Mouse (Mus musculus): ENCODE measurements around the gene Spc24. TPM values are rescaled to one million over a fixed set of nuclear protein-coding genes. Genes with fewer than 3 reads are reported as not detected.

Spc24 gene
- total RNA-seq, 1 experiment from 2014 or later = 8.0 TPM

DNA sequence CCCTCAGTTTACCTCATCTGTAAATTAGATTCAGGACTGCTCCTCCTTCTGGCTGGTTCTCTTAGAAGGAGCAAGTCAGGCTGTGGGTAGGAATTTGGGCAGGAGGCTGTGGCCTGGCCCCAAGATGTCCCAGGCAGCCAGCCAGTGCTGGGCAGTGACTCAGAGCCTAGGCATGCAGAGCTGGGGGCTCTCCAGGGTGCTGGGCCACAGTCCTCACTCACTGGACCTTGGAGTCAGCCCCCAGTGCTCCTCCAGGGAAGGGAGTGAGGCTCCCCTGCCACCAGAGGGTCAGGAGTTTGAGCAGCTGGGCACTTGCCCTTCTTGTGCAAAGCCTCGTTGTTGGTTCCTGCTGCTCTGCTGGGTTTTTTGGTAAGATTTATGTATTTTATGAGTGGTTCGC lies 6.1 kb downstream of the Spc24 start:
- no peak for ATAC-seq (replicated peaks; ENCODE audit: insufficient number of reproducible peaks, low FRiP score, low TSS enrichment, poor library complexity, severe bottlenecking)

GRCm38 (mm10) chr9:21752252-21752792 lies 7.8 kb downstream of the Spc24 start:
- no peak for ATAC-seq (replicated peaks; ENCODE audit: insufficient number of reproducible peaks, low FRiP score, low TSS enrichment, poor library complexity, severe bottlenecking)

DNA sequence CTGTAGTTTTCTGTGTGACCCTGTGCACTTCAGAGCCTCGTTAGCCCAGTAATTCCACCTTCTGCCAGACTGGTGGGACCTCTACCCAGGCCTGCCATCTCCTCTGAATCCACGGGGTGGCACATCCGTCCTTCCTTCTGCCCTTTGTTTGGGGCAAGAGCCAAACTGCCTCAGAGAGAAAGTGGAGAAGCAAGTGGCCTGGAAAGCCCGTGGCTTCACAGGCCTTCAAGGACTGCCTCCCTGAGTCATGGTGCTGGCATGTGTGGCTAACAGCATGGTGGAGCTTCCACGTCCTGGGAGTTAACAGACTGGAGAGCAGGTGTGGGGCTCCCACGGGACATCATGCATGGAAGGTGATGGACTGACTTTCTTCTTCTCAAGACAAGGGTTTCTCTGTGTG lies 8.8 kb downstream of the Spc24 start:
- ATAC-seq (replicated peaks; ENCODE audit: insufficient number of reproducible peaks, low FRiP score, low TSS enrichment, poor library complexity, severe bottlenecking) = no peak

DNA sequence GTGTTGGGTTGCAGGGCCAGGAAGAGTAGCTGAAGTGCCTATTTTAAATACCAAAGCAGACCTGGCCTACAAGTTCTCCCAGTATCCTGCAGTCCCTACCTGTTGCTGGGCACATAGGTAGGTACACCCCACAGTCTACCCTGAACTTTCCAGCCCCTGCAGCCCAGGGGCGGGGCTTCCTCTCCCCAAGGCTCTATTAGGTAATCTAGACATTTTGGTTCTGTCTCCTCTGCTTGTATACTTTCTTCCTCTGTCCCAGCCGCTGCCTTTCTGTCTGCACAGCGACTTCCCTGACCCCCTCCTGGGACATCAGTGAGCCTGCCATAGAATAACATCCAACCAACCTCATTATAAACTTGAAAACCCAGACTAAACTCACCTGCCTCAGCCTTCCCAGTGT lies 9.7 kb downstream of the Spc24 start:
- ATAC-seq (replicated peaks; ENCODE audit: insufficient number of reproducible peaks, low FRiP score, low TSS enrichment, poor library complexity, severe bottlenecking) = no peak

- ATAC-seq (replicated peaks; ENCODE audit: insufficient number of reproducible peaks, low FRiP score, low TSS enrichment, poor library complexity, severe bottlenecking) = no peak
Observed at GRCm38 (mm10) chr9:21749382-21750118, 10.6 kb downstream of the Spc24 start.

DNA sequence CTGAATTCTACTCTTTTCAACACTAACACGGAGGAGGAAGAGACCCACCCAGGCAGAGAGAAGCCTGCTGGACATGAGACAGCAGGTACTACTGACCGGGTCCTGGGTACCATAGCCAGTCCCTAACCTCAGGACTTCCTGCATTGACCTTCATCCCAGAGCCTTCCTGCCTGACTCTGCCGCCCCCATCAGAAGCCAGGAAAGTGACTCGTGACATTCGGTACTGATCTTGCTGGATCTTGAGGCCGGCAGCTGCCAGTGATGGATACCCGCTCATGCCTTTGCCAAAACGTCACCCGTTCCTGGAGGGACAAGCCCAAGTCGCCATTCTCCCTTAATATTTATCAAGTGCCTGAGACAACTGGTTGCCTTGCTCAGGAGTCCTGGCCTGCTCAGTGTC lies 11.6 kb downstream of the Spc24 start:
- no peak for ATAC-seq (replicated peaks; ENCODE audit: insufficient number of reproducible peaks, low FRiP score, low TSS enrichment, poor library complexity, severe bottlenecking)

GRCm38 (mm10) chr9:21748033-21748432 lies 12.1 kb downstream of the Spc24 start:
- ATAC-seq (replicated peaks; ENCODE audit: insufficient number of reproducible peaks, low FRiP score, low TSS enrichment, poor library complexity, severe bottlenecking) = no peak

GRCm38 (mm10) chr9:21747238-21747774 lies 12.8 kb downstream of the Spc24 start:
- ATAC-seq (replicated peaks; ENCODE audit: insufficient number of reproducible peaks, low FRiP score, low TSS enrichment, poor library complexity, severe bottlenecking) = no peak

- ATAC-seq (replicated peaks; ENCODE audit: insufficient number of reproducible peaks, low FRiP score, low TSS enrichment, poor library complexity, severe bottlenecking) = no peak
Observed at GRCm38 (mm10) chr9:21741514-21741913, 18.6 kb downstream of the Spc24 start.

DNA sequence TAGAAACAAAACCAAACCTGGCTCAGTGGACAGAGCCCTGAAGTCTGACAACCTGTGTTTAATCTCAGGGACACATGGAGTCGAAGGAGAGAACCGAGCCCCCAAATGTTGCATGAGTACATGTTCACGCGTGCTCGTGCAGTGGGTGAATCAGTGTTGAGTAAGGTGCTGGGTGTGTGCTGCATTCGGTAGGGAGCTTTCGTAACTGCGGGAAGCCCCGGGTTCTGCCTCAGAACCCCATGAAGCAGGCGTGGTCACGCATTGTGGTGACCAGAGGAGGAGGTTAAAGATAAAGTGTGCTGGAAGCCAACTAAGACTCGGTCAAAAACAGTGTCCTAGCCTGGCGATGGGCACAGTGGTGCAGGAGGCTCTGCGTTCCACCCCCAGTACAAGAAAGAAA lies 19.7 kb downstream of the Spc24 start:
- ATAC-seq (replicated peaks; ENCODE audit: insufficient number of reproducible peaks, low FRiP score, low TSS enrichment, poor library complexity, severe bottlenecking) = peak; percentile 88

- no peak for ATAC-seq (replicated peaks; ENCODE audit: insufficient number of reproducible peaks, low FRiP score, low TSS enrichment, poor library complexity, severe bottlenecking)
Observed at GRCm38 (mm10) chr9:21738776-21739175, 21.3 kb downstream of the Spc24 start.

- ATAC-seq (replicated peaks; ENCODE audit: insufficient number of reproducible peaks, low FRiP score, low TSS enrichment, poor library complexity, severe bottlenecking) = no peak
Observed at GRCm38 (mm10) chr9:21737188-21737587, 22.9 kb downstream of the Spc24 start.

- ATAC-seq (replicated peaks; ENCODE audit: insufficient number of reproducible peaks, low FRiP score, low TSS enrichment, poor library complexity, severe bottlenecking) = no peak
Observed at GRCm38 (mm10) chr9:21736580-21736979, 23.5 kb downstream of the Spc24 start.

GRCm38 (mm10) chr9:21735126-21735525 lies 25.0 kb downstream of the Spc24 start:
- no peak for ATAC-seq (replicated peaks; ENCODE audit: insufficient number of reproducible peaks, low FRiP score, low TSS enrichment, poor library complexity, severe bottlenecking)

GRCm38 (mm10) chr9:21733989-21734388 lies 26.1 kb downstream of the Spc24 start:
- no peak for ATAC-seq (replicated peaks; ENCODE audit: insufficient number of reproducible peaks, low FRiP score, low TSS enrichment, poor library complexity, severe bottlenecking)

GRCm38 (mm10) chr9:21733446-21733845 lies 26.7 kb downstream of the Spc24 start:
- ATAC-seq (replicated peaks; ENCODE audit: insufficient number of reproducible peaks, low FRiP score, low TSS enrichment, poor library complexity, severe bottlenecking) = no peak

DNA sequence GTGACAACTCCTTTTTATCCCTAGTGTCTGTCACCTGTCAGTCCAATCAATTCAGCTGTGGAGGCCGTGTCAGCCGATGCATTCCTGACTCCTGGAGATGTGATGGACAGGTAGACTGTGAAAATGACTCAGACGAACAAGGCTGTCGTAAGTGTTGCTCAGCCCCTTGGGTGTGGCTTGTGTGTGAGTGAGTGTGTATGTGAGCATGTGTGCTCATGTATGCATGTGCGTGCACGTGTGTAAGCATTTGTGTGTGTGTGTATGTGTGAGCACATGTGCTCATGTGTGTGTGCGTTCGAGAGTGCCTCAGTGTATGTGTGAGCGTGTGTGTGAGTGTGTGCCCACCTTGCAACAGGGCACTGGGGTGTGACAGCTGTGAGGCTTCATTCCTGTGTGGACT lies 27.8 kb downstream of the Spc24 start:
- ATAC-seq (replicated peaks; ENCODE audit: insufficient number of reproducible peaks, low FRiP score, low TSS enrichment, poor library complexity, severe bottlenecking) = no peak

- ATAC-seq (replicated peaks; ENCODE audit: insufficient number of reproducible peaks, low FRiP score, low TSS enrichment, poor library complexity, severe bottlenecking) = no peak
Observed at GRCm38 (mm10) chr9:21729264-21729663, 30.8 kb downstream of the Spc24 start.

DNA sequence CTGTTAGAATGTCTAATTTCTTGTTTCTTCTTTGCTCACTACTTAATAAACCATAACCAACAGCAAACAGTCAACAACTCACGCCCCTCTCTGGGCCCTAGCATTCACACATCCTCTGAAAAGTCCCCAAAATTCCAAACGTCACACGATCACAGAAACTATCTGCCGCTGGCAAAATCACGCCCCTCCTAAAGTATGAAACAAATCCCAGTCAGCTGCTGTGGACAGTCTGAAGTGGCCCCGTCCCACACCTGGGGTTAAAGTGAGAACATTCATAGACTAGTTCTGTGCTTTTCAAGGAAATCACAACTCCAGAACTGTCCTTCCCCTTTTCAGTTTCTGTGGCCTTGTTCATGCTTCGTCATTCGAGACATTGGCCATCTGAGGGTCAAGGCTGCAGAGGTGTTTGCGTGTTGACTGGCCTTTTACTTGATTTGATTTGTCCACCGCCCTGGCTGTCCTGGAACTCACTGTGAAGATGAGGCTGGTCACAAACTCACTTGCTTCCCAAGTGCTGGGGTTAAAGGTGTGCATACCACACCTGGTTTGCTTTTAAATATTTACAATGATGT lies 31.8 kb downstream of the Spc24 start:
- ATAC-seq (replicated peaks; ENCODE audit: insufficient number of reproducible peaks, low FRiP score, low TSS enrichment, poor library complexity, severe bottlenecking) = peak; percentile 18; the same call in 1 of the 2 replicates

Measured in monocyte, adult 5-6 weeks (primary cell).